Mouse (Mus musculus) left cerebral cortex, adult 2 months (tissue): Measurements from ENCODE around the gene Cdh4. TPM values are rescaled to one million over a fixed set of nuclear protein-coding genes. Genes with fewer than 3 reads are reported as not detected.

Experiments
- DNase-seq, 2 experiments: peaks; one replicate each; pipeline ENCODE4 v3.0.0; 2021 to 2022; ENCODE audit warnings: low spot score in 2 of 2, mixed read lengths in 1 of 2; ENCODE audit errors: extremely low spot score in 1 of 2
- H3K27ac ChIP-seq: fragments of 200-600 bp; 2 replicates; pipeline ENCODE4 v1.8.1; 2022
- H3K4me3 ChIP-seq: fragments of 200-600 bp; 2 replicates; pipeline ENCODE4 v1.8.1; 2022
- CTCF ChIP-seq: fragments of 200-600 bp; IDR thresholded peaks from 2 replicates; pipeline ENCODE4 v1.8.1; 2022; ENCODE audit warnings: antibody characterized with exemption, mild to moderate bottlenecking, moderate library complexity
- intact Hi-C: fragments of 180-260 bp; cut with DNase I; formaldehyde crosslinking; loops from one replicate; pipeline ENCODE4 v1.15.1; 2025
- total RNA-seq, 2 experiments: library from RNA; stranded (reverse); gene quantifications; 2 replicates each; pipeline ENCODE4 v1.2.3; 2021

Gene Cdh4
- total RNA-seq, 2 experiments from 2014 or later: 24.4 to 30.6 TPM

DNA sequence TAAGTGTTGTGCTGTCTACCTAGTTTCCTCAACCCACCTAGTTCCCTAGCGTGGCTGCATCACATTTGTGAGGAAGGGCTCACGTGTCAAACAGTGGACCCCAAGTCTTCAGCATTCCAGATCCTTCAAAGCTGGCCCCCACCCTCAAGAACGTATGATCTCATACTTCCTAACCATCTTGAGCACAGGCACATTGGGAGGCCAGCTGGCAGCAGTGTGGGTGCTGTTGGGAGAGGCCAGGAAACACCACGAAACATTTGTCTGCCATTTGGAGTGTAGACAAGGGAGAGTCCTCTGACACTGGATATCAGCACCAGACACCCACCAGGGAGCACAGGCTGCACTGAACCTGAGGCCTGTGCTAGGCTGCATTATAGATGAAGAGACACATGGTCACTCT, 113.7 kb downstream of the Cdh4 start:
- intact Hi-C loops: no loop called here
- H3K27ac ChIP-seq: no peak overlapping the region
- H3K4me3 ChIP-seq: no peak overlapping the region
- DNase-seq: no peak
- TF ChIP-seq CTCF: no peak

DNA sequence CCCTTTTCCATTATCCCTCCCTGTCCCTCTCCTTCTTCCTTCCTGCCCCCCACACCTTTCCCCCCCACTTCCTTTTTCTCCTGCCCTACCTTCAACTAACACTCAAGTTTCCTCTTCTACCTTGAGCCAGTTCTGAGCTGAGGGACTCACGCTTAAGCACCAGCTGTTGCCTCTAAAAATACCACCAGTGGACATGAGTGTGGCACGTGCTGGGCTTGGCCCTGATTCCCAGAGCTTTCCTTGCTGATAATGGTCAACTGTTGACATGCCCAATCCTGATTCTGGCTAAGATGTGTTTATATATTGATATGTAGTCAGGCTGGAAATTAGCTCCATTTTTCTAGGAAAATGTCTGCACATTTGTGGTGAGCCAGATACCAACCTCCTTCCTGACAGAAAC, 120.1 kb downstream of the Cdh4 start:
- no peak for TF ChIP-seq CTCF
- DNase-seq: no peak
- H3K27ac ChIP-seq: no peak overlapping the region
- no peak overlapping the region for H3K4me3 ChIP-seq
- intact Hi-C loops: no loop called here

DNA sequence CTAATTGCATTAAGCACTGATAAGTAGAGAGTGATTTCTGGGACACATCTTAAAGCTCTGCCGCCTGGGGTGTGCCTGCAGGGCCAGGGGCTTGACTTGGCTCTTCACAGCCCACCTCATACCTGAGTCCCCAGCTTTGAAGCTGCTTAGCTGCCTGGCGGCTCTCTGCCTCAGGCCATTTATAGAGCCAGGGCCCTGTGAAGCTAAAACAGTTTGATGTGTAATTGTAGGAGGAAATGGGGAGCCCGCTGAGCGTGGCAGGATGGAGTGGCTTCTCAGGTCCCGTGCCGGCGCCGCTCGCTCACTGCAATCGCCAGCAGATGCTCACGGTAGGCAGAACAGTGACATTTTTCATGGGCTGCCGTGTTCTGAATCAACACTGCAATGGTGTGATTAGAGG, 123.4 kb downstream of the Cdh4 start:
- Histone ChIP-seq H3K27ac (no peak overlapping the region), H3K4me3 (no peak overlapping the region)
- intact Hi-C loops: no loop called here
- TF ChIP-seq CTCF: no peak
- no peak for DNase-seq

DNA sequence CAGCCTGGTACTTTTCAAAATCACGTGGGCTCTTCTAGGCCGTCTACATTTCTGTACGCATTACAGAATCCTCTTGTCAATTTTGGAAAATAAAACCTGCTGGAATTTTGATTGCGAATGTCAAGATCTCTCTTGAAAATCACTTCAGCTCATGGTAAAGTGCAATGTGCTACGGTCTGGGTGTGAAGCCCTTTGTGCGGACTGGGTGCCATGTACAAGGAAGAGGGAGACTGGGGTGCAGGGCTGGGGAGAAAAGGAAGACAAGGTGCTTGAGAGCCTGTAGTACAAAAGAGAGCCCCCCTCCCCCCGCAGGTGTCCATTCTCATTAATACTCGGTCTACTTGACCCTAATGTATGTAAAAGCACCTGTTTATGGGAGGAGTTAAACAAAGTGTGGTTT, 125.7 kb downstream of the Cdh4 start:
- DNase-seq: no peak
- no peak for TF ChIP-seq CTCF
- Histone ChIP-seq H3K4me3 (no peak overlapping the region), H3K27ac (no peak overlapping the region)
- intact Hi-C loops: no loop called here

DNA sequence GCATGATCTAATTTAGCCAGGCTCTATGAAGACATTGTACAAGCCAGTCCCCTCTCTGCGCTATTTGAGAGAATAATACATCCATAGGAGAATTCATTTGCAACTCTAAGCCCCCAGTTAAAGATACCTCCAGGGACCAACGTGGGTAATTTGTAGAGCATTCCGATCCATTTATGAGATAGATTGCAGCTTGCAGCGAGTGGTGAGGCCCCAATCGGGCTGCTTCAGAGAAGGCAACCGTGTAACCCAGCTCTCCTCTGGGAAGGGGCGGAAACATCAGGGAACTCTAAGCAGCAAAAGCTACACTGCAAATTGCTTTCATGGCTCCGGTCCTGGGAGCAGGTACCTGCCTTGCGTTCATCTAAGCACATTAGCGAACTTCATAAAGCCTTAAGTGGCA, 126.9 kb downstream of the Cdh4 start:
- no peak for TF ChIP-seq CTCF
- H3K4me3 ChIP-seq: no peak overlapping the region
- H3K27ac ChIP-seq: no peak overlapping the region
- intact Hi-C loops: no loop called here
- DNase-seq: no peak

DNA sequence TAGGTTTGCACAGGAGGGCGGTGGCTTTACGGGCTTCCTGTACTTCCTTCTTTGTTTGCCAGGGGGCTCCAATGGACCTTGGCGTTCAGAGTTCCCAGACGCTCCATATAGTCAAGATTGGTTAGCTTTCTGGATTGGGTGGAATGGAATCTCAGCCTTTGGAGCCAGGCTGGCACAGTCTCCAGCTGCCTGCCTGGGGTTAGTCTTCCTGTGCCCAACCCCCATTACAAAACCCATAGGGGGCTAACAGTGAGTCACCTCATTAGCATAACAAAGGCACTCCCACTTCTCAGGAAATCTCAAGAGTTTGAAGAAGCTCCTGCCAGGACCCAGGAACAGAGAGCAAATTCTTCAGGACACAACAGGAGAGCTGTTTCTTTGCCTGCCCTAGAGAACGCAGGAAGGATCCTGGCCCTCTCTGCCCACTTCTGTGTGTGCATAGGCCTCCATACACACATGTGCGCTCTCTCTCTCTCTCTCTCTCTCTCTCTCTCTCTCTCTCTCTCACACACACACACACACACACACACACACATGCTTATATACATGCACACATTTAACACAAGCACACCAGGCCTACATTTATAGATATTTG, 129.0 kb downstream of the Cdh4 start:
- intact Hi-C loops: no loop called here
- no peak for DNase-seq
- no peak; the same call in 1 of the 2 replicates for TF ChIP-seq CTCF
- Histone ChIP-seq H3K4me3 (no peak overlapping the region), H3K27ac (no peak overlapping the region)

DNA sequence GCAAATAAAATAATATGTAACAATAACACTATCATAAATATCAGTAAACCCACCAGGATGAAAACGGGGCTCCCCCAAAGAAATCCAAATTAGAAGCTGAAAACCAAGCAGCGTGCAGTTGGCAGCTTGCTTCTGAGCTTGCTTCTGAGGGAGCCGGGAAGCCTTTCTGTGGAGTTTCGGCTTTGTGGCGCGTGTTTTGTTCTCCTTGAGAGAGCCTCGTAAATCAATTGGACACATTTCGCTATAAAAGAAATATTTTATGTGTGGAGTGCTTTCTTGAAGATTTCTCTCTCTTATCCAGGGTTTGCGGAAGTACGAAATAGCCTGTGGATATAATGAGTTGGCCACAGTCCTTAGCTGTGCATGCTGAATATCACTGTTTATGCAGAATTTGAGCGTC, 131.1 kb downstream of the Cdh4 start:
- no peak for DNase-seq
- no peak for TF ChIP-seq CTCF
- Histone ChIP-seq H3K4me3 (no peak overlapping the region), H3K27ac (no peak overlapping the region)
- intact Hi-C loops: no loop called here

DNA sequence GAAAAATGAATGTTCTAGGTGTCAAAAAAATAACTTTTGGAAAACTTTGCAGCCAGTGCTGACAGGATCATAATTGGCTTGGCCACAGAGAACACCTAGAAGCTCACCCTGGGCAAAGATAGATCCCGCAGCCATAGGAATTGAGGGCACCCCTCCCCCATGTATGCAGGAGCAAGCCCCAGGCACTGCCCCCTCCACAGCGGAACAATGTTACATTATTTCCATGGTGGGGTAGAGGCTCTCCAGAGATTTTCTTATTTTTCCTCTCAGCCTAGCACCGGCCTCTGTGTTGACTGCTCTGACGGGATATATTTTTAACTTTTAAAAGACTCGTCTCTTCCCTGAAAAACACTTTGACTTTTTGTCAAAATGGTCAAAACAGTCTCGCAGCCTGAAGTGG, 131.6 kb downstream of the Cdh4 start:
- H3K4me3 ChIP-seq: no peak overlapping the region
- intact Hi-C loops: no loop called here

DNA sequence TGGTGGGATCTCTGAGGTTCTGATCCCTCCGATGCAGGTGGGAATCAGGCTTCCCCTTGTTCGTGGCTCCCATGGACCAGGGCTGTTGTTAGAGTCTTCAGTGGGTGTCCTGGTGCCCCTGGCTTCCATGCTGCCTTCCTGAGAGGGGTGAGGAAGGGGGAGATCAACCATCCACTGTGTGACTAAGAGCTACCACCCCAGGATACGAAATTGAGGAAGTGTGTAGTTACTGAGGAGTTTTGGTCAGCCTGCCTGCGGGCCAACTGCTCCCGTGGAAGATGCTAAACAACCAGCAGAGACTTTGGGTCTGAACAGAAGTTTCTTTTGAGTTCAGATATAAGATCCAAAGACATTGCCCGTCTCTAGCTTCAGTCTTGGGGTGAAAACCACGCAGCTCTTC, 133.4 kb downstream of the Cdh4 start:
- TF ChIP-seq CTCF: no peak
- intact Hi-C loops: loop anchor here (5.0 kb wide), 1 partner anchor 302 kb away; no protein-coding TSS in a partner anchor
- no peak overlapping the region for H3K27ac ChIP-seq
- no peak overlapping the region for H3K4me3 ChIP-seq
- no peak for DNase-seq

More for the DNA sequence above, 131.6 kb downstream of the Cdh4 start:
- DNase-seq: no peak
- no peak overlapping the region for H3K27ac ChIP-seq
- TF ChIP-seq CTCF: no peak

DNA sequence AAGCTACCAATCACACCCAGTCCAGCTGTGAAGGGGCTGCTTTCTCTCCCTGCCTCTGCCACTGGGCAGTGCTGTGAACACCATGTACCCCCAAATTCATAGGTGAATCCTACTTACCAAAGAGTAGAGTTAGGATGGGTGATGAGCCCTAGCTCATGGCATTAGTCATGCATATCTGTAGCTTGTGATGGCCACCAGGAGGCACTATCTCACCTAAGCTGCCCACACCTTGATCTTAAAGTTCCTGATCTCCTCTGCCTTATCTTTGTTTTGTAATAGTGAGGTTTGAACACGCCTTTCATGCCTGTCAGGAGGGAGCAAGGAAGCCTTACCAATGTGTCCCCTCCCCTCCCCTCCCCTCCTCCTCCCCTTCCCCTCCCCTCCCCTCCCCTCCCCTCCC, 134.0 kb downstream of the Cdh4 start:
- intact Hi-C loops: loop anchor here (5.0 kb wide), 1 partner anchor 301 kb away; no protein-coding TSS in a partner anchor
- peak; percentile 31 for TF ChIP-seq CTCF
- DNase-seq: no peak
- Histone ChIP-seq H3K27ac (no peak overlapping the region), H3K4me3 (no peak overlapping the region)

DNA sequence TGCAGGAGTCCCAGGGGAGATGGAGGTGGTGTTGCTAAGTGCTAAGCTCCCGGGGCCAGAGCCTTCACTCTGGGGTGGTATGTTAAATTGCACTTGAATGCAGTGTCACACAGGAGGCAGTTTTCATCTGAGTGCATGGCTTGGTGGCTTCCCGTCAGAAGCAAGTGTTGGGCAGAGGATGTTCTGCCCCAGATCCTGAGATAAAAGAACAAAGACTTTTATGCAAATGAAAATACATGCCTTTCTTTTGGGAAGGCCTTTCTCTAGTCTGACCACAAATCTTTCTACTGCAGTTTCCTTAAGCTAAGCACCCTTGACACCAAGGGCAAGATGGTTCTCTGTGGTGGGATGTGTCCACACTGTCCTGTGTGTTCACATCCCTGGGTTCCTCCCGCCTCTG, 136.1 kb downstream of the Cdh4 start:
- DNase-seq: no peak
- Histone ChIP-seq H3K4me3 (no peak overlapping the region), H3K27ac (no peak overlapping the region)
- intact Hi-C loops: loop anchor here (5.0 kb wide), 1 partner anchor 299 kb away; no protein-coding TSS in a partner anchor
- no peak for TF ChIP-seq CTCF

DNA sequence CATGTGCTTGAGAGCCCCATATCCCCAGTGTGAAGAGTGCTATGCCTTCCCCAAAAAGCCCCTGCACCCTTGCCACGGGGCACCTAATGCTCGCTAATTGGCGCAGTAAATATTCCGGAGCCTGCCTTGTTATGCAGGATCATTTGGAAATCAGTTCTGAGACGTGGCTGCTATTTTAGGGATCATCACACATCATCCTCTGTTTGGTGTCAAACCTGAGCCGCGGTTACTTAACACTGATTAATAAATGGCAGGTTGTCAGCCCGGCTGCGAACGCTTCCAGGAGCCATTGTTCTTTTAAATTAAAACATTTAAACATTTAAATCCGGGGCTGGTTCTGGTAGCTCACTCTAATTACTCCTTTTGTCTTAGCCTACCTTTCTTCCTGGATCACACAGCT, 136.6 kb downstream of the Cdh4 start:
- DNase-seq: no peak
- Histone ChIP-seq H3K27ac (no peak overlapping the region), H3K4me3 (no peak overlapping the region)
- intact Hi-C loops: loop anchor here (5.0 kb wide), 1 partner anchor 298 kb away; no protein-coding TSS in a partner anchor
- no peak for TF ChIP-seq CTCF

DNA sequence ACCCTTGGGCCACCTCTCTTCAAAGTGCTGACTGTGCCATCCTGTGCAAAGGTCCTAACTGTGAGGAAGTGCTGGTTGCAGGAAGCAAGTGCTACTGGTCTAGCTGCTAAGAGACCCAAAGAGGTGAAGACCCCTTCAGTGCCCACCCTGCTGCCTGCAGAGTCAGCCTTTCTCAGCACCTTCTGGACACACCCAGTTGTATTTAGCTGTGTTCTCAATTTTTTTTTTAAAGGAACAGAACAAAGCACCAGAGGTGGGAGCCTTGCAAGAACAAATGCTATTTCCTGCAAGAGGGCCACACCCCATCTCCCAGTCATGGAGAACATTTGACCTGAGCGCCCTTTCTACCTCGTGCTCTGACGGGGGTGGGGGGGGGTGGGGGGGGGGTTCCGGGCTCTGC, 138.2 kb downstream of the Cdh4 start:
- intact Hi-C loops: no loop called here
- no peak overlapping the region for H3K4me3 ChIP-seq
- TF ChIP-seq CTCF: no peak
- DNase-seq: no peak
- H3K27ac ChIP-seq: no peak overlapping the region

DNA sequence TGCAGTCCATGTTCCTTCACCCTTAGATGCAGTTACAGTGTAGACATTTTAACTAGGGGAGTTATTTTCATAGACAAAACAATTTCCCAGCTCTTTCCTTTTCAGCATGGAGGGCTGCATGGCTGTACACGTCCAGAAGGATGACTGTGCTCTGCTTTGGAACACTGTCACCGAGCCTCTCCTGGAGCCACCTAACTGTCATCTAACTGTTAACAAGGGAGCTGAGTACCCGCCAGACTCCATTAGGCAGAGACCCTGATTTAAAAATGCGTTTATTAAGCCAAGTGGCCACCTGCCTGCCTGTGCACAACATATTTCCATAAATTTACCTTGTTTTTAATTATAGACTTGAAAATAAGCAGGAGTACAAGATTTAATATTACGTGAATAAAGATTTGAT, 138.8 kb downstream of the Cdh4 start:
- TF ChIP-seq CTCF: no peak
- DNase-seq: no peak
- Histone ChIP-seq H3K4me3 (no peak overlapping the region), H3K27ac (no peak overlapping the region)
- intact Hi-C loops: no loop called here
